Mouse (Mus musculus): ENCODE data around the gene Gfra4. TPM values are rescaled to one million over a fixed set of nuclear protein-coding genes. Genes with fewer than 3 reads are reported as not detected.

The Gfra4 gene
- 30.0 and 30.9 TPM in 2 replicates for polyA plus RNA-seq (2015; fragmentation: Nextera tagmentation; extraction: Ambion mirVana)

DNA sequence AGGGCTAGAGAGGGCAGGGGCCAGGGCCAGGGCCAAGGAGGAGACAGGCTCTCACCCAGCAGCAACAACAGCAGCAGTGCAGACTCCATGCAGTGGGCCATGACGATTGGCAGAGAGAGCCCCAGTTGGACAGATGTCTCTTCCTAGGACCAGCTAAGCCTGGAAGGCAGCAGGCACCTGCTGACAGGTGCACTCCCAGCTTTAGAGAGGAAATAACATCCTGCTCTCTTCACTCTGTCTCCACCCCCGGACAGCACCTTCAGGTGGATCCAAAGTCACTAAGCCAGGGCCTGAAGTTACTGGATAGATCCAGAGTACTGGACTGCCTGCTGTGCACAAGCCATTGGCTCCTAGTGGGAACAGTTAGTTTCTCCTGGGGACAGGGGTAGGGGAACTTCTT is at the start of gene Gfra4:
Gene Gfra4, minus strand, starts transcription at position 101 of the 400 bp plus-strand sequence.
- H3K4me1 ChIP-seq = peaks cover 19% of the 10 kb centered on the region
- ATAC-seq (replicated peaks) = no peak
- 58% methylated on average over 2 of the region's 2 CpGs for WGBS
- H3K36me3 ChIP-seq = no peaks in the 10 kb centered on the region
- H3K4me2 ChIP-seq (replicated peaks) = peak within 1 kb of the TSS; percentile 85
- H3K9ac ChIP-seq (replicated peaks) = peak within 1 kb of the TSS; percentile 73; the same call in 1 of the 2 replicates
- no peak within 1 kb of the TSS for H3K27ac ChIP-seq (replicated peaks)
- peaks cover 12% of the 10 kb centered on the region for H3K27me3 ChIP-seq
- H3K9me3 ChIP-seq = no peaks in the 10 kb centered on the region
- H3K4me3 ChIP-seq = peak within 1 kb of the TSS; percentile 68

DNA sequence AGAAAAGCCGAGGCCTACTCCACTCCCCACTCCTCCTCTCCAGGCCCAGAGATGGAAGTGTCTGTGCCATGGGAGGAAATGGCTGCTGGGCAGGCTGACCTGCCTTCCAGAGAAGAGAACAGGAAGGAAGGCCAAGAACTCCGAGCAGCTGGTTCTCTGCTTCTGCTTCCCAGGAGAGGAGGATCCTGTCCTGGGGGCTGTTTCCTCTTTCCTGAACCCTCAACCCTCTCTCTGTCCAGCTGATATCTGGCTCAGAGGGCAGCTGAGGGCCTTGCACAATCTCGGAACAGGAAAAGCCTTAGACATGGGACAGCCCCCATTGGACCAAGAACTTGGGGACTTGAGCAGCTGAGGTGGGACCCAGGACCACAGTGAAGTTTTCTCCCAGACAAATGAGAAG is 48.0 kb upstream of the Gfra4 start:
- Histone ChIP-seq H3K27me3 (no peaks in the 10 kb centered on the region), H3K9ac (replicated peaks) (no peak overlapping the region), H3K4me2 (replicated peaks) (no peak overlapping the region), H3K9me3 (no peaks in the 10 kb centered on the region), H3K36me3 (no peaks in the 10 kb centered on the region), H3K4me1 (no peaks in the 10 kb centered on the region), H3K4me3 (no peak overlapping the region), H3K27ac (replicated peaks) (no peak overlapping the region)
- 75% methylated on average over 3 of the region's 3 CpGs for WGBS
- ATAC-seq (replicated peaks) = no peak

DNA sequence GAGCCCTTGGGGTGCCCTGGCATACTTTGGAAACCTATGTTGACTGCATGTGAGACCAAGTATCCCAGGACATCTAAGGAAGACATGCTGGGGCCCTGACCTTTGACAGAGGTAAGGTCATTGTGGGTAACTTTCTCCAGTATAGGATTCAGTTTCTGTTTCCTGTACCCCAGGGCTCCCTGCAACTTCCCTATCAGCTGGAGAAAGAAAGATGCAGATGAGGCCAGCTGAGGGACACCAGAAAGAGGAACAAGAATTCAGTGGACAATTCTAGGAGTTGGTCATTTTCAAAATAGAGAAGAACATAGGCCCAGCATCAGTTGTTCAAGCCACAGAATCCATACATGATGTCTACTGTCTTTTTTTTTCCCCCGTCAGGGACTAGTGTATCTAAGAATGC is 46.7 kb upstream of the Gfra4 start:
- no peak overlapping the region for H3K4me2 ChIP-seq (replicated peaks)
- no peak overlapping the region for H3K9ac ChIP-seq (replicated peaks)
- H3K4me3 ChIP-seq = no peak overlapping the region
- H3K36me3 ChIP-seq = no peaks in the 10 kb centered on the region
- no peak overlapping the region for H3K27ac ChIP-seq (replicated peaks)
- H3K27me3 ChIP-seq = no peaks in the 10 kb centered on the region
- WGBS = 97% methylated on average over 1 of the region's 1 CpGs
- no peaks in the 10 kb centered on the region for H3K9me3 ChIP-seq
- no peaks in the 10 kb centered on the region for H3K4me1 ChIP-seq
- no peak for ATAC-seq (replicated peaks)

DNA sequence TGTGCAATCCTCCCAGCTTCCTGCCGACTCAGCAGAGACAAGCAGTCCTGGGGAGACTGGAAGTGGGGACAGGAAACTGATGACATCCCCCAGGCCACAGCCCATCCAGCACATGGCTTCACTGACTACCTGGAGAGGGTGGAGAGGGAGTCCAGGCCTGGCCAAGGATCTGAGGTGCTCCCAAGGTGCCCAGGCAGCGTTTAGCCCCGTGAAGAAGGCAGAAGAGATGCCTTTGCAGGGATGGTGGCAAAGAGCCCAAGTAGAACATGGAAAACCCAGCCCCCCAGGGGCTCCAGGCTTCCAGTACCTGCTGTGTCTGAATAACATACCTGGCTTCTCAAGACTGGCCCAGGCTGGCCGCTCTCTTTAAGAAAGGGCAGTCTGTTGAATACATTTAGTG is 45.7 kb upstream of the Gfra4 start:
- H3K4me3 ChIP-seq = no peak overlapping the region
- WGBS = 84% methylated on average over 4 of the region's 4 CpGs
- H3K9me3 ChIP-seq = no peaks in the 10 kb centered on the region
- ATAC-seq (replicated peaks) = no peak
- H3K36me3 ChIP-seq = no peaks in the 10 kb centered on the region
- H3K4me1 ChIP-seq = no peaks in the 10 kb centered on the region
- H3K27ac ChIP-seq (replicated peaks) = no peak overlapping the region
- no peaks in the 10 kb centered on the region for H3K27me3 ChIP-seq
- H3K4me2 ChIP-seq (replicated peaks) = no peak overlapping the region
- H3K9ac ChIP-seq (replicated peaks) = no peak overlapping the region

DNA sequence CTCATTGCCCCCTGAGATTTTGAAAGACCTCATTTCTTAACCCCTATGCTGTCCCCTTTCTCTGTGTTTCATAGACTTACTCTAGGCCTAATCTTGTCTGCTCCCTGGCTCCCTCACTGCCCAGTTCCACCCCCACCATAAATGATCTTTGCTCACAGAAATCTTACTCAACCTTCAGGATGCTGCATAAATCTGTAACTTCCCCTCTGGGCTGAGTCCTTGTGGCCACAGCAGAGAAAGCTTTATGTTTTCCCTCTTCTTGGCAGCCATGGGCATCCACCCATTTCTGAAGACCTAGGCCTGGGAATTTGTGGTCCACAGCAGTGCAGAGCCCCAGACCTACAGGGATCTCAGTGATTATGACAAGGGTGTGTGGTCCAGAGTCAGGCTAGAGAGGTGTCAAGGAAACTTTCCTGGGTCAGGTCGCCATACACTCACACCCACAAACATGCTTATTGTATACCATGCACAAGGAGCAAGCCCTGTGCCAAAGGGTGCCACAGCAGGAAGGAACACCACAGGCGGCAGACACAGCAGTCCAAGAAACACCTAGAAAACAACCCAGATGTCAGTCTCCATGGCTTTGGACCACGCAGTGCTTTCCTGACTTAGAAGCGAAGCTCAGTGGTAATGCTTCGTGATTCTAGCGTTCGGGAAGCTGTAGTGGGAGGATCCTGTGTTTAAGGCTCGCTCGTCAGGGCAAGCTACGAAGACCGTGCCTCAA is 43.9 kb upstream of the Gfra4 start, which contains the start of gene Siglec1:
Gene Siglec1, minus strand, starts transcription at position 99 of the 724 bp plus-strand sequence.
- Histone ChIP-seq H3K4me3 (no peak within 1 kb of the TSS), H3K36me3 (no peaks in the 10 kb centered on the region), H3K4me2 (replicated peaks) (no peak within 1 kb of the TSS), H3K9me3 (no peaks in the 10 kb centered on the region), H3K27ac (replicated peaks) (no peak within 1 kb of the TSS), H3K27me3 (no peaks in the 10 kb centered on the region), H3K4me1 (no peaks in the 10 kb centered on the region), H3K9ac (replicated peaks) (no peak within 1 kb of the TSS)
- WGBS = 85% methylated on average over 11 of the region's 11 CpGs
- ATAC-seq (replicated peaks) = no peak

DNA sequence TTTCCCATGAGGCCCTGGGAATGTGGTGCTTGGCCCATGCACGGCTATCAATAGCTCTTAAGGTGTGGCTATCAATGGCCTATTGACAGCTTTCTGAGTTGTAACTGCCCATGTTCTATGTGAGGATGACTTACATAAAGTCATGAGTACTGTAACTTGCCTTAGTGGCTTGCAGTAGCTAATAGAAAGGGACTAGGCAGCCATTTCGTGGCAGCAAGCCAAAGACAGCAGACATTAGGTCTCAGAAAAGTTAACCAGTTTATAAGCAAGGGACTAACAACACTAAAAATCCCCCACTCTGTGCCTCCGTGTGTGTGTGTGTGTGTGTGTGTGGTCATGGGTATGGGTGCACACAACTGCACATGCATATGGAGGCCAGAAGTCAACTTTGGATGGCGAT is 41.3 kb upstream of the Gfra4 start:
- no peak overlapping the region for H3K4me3 ChIP-seq
- no peaks in the 10 kb centered on the region for H3K36me3 ChIP-seq
- no peak for ATAC-seq (replicated peaks)
- no peak overlapping the region for H3K9ac ChIP-seq (replicated peaks)
- H3K4me1 ChIP-seq = no peaks in the 10 kb centered on the region
- WGBS = 91% methylated on average over 4 of the region's 4 CpGs
- H3K27me3 ChIP-seq = no peaks in the 10 kb centered on the region
- H3K27ac ChIP-seq (replicated peaks) = no peak overlapping the region
- no peak overlapping the region for H3K4me2 ChIP-seq (replicated peaks)
- no peaks in the 10 kb centered on the region for H3K9me3 ChIP-seq

DNA sequence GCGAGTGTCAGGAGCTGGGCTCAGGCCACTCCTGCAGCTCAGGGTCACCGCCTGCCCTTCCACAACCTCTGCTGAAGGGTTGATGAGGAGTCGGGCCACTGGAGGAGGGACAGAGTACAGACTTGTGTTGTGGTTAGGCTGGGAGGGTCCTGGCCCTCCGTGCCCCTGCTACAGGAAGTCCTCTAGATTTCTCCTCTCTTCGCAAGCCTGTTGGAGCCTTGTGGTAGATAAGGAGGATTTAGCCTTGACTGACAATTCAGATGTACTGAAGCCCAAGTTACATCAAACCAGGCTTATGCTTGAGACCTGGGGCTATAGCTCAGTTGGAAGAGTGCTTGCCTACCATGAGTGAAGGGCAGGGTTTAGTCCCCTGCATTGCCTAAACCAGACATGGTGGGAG is 37.6 kb upstream of the Gfra4 start:
- no peak for ATAC-seq (replicated peaks)
- no peaks in the 10 kb centered on the region for H3K9me3 ChIP-seq
- 84% methylated on average over 5 of the region's 5 CpGs for WGBS

DNA sequence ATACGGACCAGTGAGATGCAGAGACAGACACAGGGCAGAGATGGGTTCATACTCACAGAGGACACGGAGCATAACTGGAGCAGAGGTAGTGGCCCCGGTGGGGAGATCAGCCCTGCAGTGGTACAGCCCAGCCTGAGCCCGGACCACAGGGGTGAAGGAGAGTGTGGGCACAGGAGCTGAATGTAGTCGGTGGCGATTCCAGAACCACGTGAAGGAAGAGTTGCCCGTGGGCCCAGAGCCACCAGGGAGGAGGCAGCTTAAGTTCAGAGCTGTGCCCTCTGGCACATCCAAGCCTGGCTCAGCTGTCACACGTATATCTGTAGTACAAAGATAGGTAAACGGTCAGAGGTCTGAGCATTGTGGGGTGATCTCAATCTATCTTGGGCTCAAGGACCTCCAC is 29.6 kb upstream of the Gfra4 start:
- no peaks in the 10 kb centered on the region for H3K4me1 ChIP-seq
- WGBS = 89% methylated on average over 10 of the region's 10 CpGs
- ATAC-seq (replicated peaks) = no peak
- no peak overlapping the region for H3K4me3 ChIP-seq
- no peak overlapping the region for H3K27ac ChIP-seq (replicated peaks)
- H3K4me2 ChIP-seq (replicated peaks) = no peak overlapping the region
- H3K9me3 ChIP-seq = no peaks in the 10 kb centered on the region
- H3K27me3 ChIP-seq = no peaks in the 10 kb centered on the region
- H3K36me3 ChIP-seq = no peaks in the 10 kb centered on the region
- H3K9ac ChIP-seq (replicated peaks) = no peak overlapping the region

More for the DNA sequence above, 37.6 kb upstream of the Gfra4 start:
- Histone ChIP-seq H3K4me3 (no peak overlapping the region), H3K4me1 (no peaks in the 10 kb centered on the region), H3K9ac (replicated peaks) (no peak overlapping the region), H3K4me2 (replicated peaks) (no peak overlapping the region), H3K27me3 (no peaks in the 10 kb centered on the region), H3K36me3 (no peaks in the 10 kb centered on the region), H3K27ac (replicated peaks) (no peak overlapping the region)

DNA sequence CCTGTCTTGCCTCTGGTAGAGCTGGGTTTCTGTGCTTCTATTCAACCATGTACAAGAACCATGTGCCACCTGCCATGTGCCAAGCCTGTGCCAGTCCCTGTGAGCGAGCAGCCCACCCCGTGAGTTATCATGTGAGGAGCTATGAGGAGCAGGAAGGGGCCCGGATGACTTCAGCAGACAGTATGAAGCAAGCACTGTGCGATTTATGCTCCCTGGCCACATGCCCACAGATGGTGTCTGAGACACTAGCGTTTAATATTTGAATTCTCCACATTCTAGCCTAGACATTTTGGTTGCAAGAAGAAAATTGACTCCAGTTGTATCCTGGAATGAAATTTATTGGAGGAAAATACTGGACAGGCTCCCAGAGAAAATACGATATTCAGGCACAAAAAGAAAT is 24.6 kb upstream of the Gfra4 start:
- H3K4me1 ChIP-seq = peaks cover 4% of the 10 kb centered on the region
- H3K4me2 ChIP-seq (replicated peaks) = no peak overlapping the region
- 0 out of 2 replicates have a peak, but pooled peaks cover 10% of the 10 kb centered on the region for H3K27me3 ChIP-seq
- 77% methylated on average over 6 of the region's 6 CpGs for WGBS
- no peak overlapping the region for H3K4me3 ChIP-seq
- no peak for ATAC-seq (replicated peaks)
- no peaks in the 10 kb centered on the region for H3K36me3 ChIP-seq
- H3K27ac ChIP-seq (replicated peaks) = no peak overlapping the region
- H3K9me3 ChIP-seq = no peaks in the 10 kb centered on the region
- no peak overlapping the region for H3K9ac ChIP-seq (replicated peaks)

DNA sequence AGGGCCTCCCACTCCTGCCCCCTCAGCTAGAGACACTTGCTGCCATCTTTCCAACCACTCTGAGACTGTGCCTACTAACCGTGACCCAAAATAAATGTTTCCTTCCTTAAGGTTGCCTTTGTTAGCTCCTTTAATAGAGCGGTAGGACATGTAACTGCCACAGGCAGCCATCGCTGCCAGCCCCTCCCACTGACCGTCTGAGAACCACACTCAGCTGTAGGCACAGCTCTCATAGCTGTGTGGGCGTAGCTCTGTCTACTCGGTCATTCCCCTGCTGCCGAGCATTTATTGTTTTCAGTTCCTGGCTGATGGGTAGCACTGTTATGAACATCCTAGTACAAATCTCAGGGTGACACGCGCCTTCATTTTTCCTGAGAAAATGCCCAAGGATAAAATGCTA is 23.5 kb upstream of the Gfra4 start:
- Histone ChIP-seq H3K27ac (replicated peaks) (no peak overlapping the region), H3K27me3 (0 out of 2 replicates have a peak, but pooled peaks cover 10% of the 10 kb centered on the region), H3K4me2 (replicated peaks) (no peak overlapping the region), H3K9ac (replicated peaks) (no peak overlapping the region), H3K36me3 (no peaks in the 10 kb centered on the region), H3K4me3 (no peak overlapping the region), H3K4me1 (peaks cover 4% of the 10 kb centered on the region), H3K9me3 (no peaks in the 10 kb centered on the region)
- WGBS = 73% methylated on average over 9 of the region's 9 CpGs
- no peak for ATAC-seq (replicated peaks)

DNA sequence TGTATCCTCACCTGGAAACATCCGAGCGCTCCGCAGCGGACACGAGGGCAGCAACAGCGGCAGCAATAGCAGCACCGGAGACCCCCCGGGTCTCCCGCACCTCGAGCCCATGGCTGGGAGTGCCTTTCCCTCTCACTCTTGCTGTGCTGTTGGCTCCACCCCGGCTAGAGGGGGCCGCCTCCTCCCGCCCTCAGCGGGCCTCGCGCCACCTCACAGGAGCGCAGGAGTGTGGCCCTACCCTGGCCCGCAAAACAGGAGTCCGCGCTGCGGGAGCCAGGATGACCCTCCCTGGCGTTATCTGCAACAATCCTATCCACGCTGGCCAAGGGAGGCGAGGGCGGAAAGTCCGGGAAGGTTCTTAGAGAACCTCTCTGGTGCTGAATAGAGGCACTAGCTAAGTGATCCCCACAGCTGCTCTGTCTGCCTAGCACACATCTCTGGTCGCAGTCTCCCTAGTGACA is 20.5 kb upstream of the Gfra4 start, which contains the start of gene Adam33:
Gene Adam33, minus strand, starts transcription at position 411 of the 461 bp plus-strand sequence.
- H3K4me3 ChIP-seq = peak within 1 kb of the TSS; percentile 24
- ATAC-seq (replicated peaks) = no peak; the same call in 1 of the 2 replicates
- H3K27ac ChIP-seq (replicated peaks) = no peak within 1 kb of the TSS
- peaks cover 4% of the 10 kb centered on the region for H3K4me1 ChIP-seq
- no peaks in the 10 kb centered on the region for H3K9me3 ChIP-seq
- 0 out of 2 replicates have a peak within 1 kb of the TSS, but pooled peaks have one; percentile 21 for H3K9ac ChIP-seq (replicated peaks)
- peak within 1 kb of the TSS; percentile 46 for H3K4me2 ChIP-seq (replicated peaks)
- 0 out of 2 replicates have a peak, but pooled peaks cover 10% of the 10 kb centered on the region for H3K27me3 ChIP-seq
- 3% methylated on average over 17 of the region's 27 CpGs for WGBS
- H3K36me3 ChIP-seq = no peaks in the 10 kb centered on the region

DNA sequence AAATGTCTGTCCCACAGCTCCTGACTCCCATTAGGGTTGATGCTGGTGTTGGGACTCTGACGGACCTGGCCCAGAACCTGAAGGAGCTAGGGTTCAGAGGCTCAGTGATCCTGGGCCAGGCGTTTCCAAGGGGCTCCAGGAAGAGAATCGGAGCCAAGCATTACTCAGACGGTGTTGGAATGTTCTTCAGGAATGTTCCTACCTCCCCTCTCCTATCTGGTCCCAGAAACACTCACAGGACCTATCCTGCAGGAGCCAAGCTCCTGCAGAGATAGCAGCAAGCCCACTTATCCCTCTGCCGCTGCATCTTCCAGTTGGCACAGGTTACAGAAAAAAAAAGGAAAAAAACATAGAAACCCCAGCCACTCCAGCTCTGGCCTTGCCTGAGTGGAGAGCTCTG is 18.7 kb upstream of the Gfra4 start:
- Histone ChIP-seq H3K27ac (replicated peaks) (no peak overlapping the region), H3K4me1 (peaks cover 4% of the 10 kb centered on the region), H3K4me3 (no peak overlapping the region), H3K9ac (replicated peaks) (no peak overlapping the region), H3K9me3 (no peaks in the 10 kb centered on the region), H3K4me2 (replicated peaks) (no peak overlapping the region), H3K27me3 (peaks cover 13% of the 10 kb centered on the region), H3K36me3 (no peaks in the 10 kb centered on the region)
- 77% methylated on average over 5 of the region's 5 CpGs for WGBS
- no peak for ATAC-seq (replicated peaks)

All from forebrain, embryonic 15.5 days (tissue).